Mouse (Mus musculus) midbrain, embryonic 16.5 days (tissue): ENCODE measurements around the gene Spen. TPM values are rescaled to one million over a fixed set of nuclear protein-coding genes. Genes with fewer than 3 reads are reported as not detected.

Experiments
- ATAC-seq: fragments of 200-750 bp; cut with Nextera tagmentation; 2 replicates; pipeline ENCODE4 v1.8.0; 2017; ENCODE audit warnings: moderate TSS enrichment
- H3K27ac ChIP-seq: fragments of 300-500 bp; sonication (generic); 2 replicates; pipeline ENCODE4 v1.5.1; 2014; ENCODE audit warnings: mild to moderate bottlenecking, low read length, mixed read lengths
- H3K27me3 ChIP-seq: fragments of 300-500 bp; sonication (generic); 2 replicates; pipeline ENCODE4 v1.6.1; 2014; ENCODE audit warnings: low read depth, low read length, mixed read lengths; ENCODE audit not compliant: control insufficient read depth, insufficient read depth
- H3K36me3 ChIP-seq: fragments of 300-500 bp; sonication (generic); 2 replicates; pipeline ENCODE4 v1.6.1; 2014; ENCODE audit warnings: mild to moderate bottlenecking, low read length, moderate library complexity, mixed read lengths; ENCODE audit not compliant: control insufficient read depth, insufficient read depth
- H3K4me1 ChIP-seq: fragments of 300-500 bp; sonication (generic); 2 replicates; pipeline ENCODE4 v1.6.1; 2014; ENCODE audit warnings: mild to moderate bottlenecking, low read length, mixed read lengths; ENCODE audit not compliant: control insufficient read depth, insufficient read depth
- H3K4me2 ChIP-seq: fragments of 300-500 bp; sonication (generic); 2 replicates; pipeline ENCODE4 v1.6.1; 2014; ENCODE audit warnings: mild to moderate bottlenecking, low read length, mixed read lengths
- H3K4me3 ChIP-seq: fragments of 300-500 bp; sonication (generic); 2 replicates; pipeline ENCODE4 v1.5.1; 2014; ENCODE audit warnings: low read depth, mild to moderate bottlenecking, low read length, moderate library complexity, mixed read lengths
- H3K9ac ChIP-seq: fragments of 300-500 bp; sonication (generic); 2 replicates; pipeline ENCODE4 v1.6.1; 2014; ENCODE audit warnings: low read depth, low read length, mixed read lengths
- H3K9me3 ChIP-seq: fragments of 300-500 bp; sonication (generic); replicated peaks from 2 replicates; pipeline ENCODE4 v1.6.1; 2014; ENCODE audit warnings: mild to moderate bottlenecking, low read length, mixed read lengths; ENCODE audit not compliant: control insufficient read depth, poor library complexity, severe bottlenecking
- WGBS: fragments of 180-500 bp; shearing (Covaris S2); extraction: QIAGEN DNeasy Blood & Tissue Kit; methylation state at CpG from one replicate; pipeline ENCODE4 v1.1.7; 2014; 5-methylcytosine and 5-hydroxymethylcytosine counted together
- polyA plus RNA-seq: library from polyadenylated mRNA; unstranded; fragments of >200 nt; fragmentation: Nextera tagmentation; extraction: Ambion mirVana; gene quantifications from 2 replicates; pipeline ENCODE4 v1.2.1, GENCODE M21; 2015

Spen gene
- polyA plus RNA-seq, 1 experiment from 2014 or later: 13.6 TPM

- 48% methylated on average over 9 of the region's 9 CpGs for WGBS
- H3K27me3 ChIP-seq: peaks cover 2% of the 10 kb centered on the region; the same call in 1 of the 2 replicates
- H3K9ac ChIP-seq: no peak overlapping the region
- no peaks in the 10 kb centered on the region for H3K9me3 ChIP-seq
- H3K36me3 ChIP-seq: no peaks in the 10 kb centered on the region
- no peak overlapping the region for H3K27ac ChIP-seq
- no peak overlapping the region for H3K4me2 ChIP-seq
- peaks cover 11% of the 10 kb centered on the region for H3K4me1 ChIP-seq
- ATAC-seq: no peak
- H3K4me3 ChIP-seq: no peak overlapping the region
These were observed 108.5 kb downstream of the Spen start for GRCm38 (mm10) chr4:141429847-141430246.

- Histone ChIP-seq H3K27me3 (peaks cover 3% of the 10 kb centered on the region; the same call in 1 of the 2 replicates), H3K4me3 (no peak overlapping the region), H3K27ac (no peak overlapping the region), H3K9ac (no peak overlapping the region), H3K4me2 (no peak overlapping the region), H3K9me3 (no peaks in the 10 kb centered on the region), H3K4me1 (peaks cover 11% of the 10 kb centered on the region), H3K36me3 (no peaks in the 10 kb centered on the region)
- no peak for ATAC-seq
- 90% methylated on average over 6 of the region's 6 CpGs for WGBS
These were observed 109.0 kb downstream of the Spen start for GRCm38 (mm10) chr4:141429381-141429780.

- no peak overlapping the region for H3K9ac ChIP-seq
- peaks cover 3% of the 10 kb centered on the region; the same call in 1 of the 2 replicates for H3K27me3 ChIP-seq
These were observed 110.5 kb downstream of the Spen start for GRCm38 (mm10) chr4:141427921-141428320.

GRCm38 (mm10) chr4:141426796-141427745, 111.3 kb downstream of the Spen start:
- WGBS: 87% methylated on average over 10 of the region's 10 CpGs
- Histone ChIP-seq H3K27me3 (peaks cover 3% of the 10 kb centered on the region; the same call in 1 of the 2 replicates), H3K27ac (no peak overlapping the region), H3K9ac (no peak overlapping the region), H3K4me2 (peak overlapping the region; percentile 81; the same call in 1 of the 2 replicates), H3K4me1 (peaks cover 11% of the 10 kb centered on the region), H3K36me3 (no peaks in the 10 kb centered on the region), H3K4me3 (no peak overlapping the region), H3K9me3 (no peaks in the 10 kb centered on the region)
- no peak for ATAC-seq

More at GRCm38 (mm10) chr4:141427921-141428320, 110.5 kb downstream of the Spen start:
- peaks cover 11% of the 10 kb centered on the region for H3K4me1 ChIP-seq
- no peaks in the 10 kb centered on the region for H3K9me3 ChIP-seq
- H3K4me2 ChIP-seq: no peak overlapping the region
- no peak overlapping the region for H3K27ac ChIP-seq
- H3K4me3 ChIP-seq: no peak overlapping the region
- ATAC-seq: no peak
- WGBS: 86% methylated on average over 13 of the region's 13 CpGs
- no peaks in the 10 kb centered on the region for H3K36me3 ChIP-seq

- ATAC-seq: peak; percentile 95
- peaks cover 3% of the 10 kb centered on the region; the same call in 1 of the 2 replicates for H3K27me3 ChIP-seq
- peak overlapping the region; percentile 52 for H3K4me3 ChIP-seq
- H3K4me1 ChIP-seq: peaks cover 11% of the 10 kb centered on the region
- WGBS: 3% methylated on average over 36 of the region's 36 CpGs
- H3K27ac ChIP-seq: peak overlapping the region; percentile 4
- peak overlapping the region; percentile 81 for H3K4me2 ChIP-seq
- H3K9me3 ChIP-seq: no peaks in the 10 kb centered on the region
- peak overlapping the region; percentile 72 for H3K9ac ChIP-seq
- no peaks in the 10 kb centered on the region for H3K36me3 ChIP-seq
These were observed 112.6 kb downstream of the Spen start for GRCm38 (mm10) chr4:141425484-141426479.

GRCm38 (mm10) chr4:141423691-141424431, 114.5 kb downstream of the Spen start:
- H3K27ac ChIP-seq: no peak overlapping the region
- no peaks in the 10 kb centered on the region for H3K9me3 ChIP-seq
- no peaks in the 10 kb centered on the region for H3K36me3 ChIP-seq
- H3K4me2 ChIP-seq: no peak overlapping the region
- no peak for ATAC-seq
- peaks cover 11% of the 10 kb centered on the region for H3K4me1 ChIP-seq
- WGBS: 88% methylated on average over 13 of the region's 13 CpGs
- peaks cover 3% of the 10 kb centered on the region; the same call in 1 of the 2 replicates for H3K27me3 ChIP-seq
- H3K9ac ChIP-seq: no peak overlapping the region
- H3K4me3 ChIP-seq: no peak overlapping the region

- Histone ChIP-seq H3K4me3 (no peak overlapping the region), H3K4me2 (no peak overlapping the region), H3K9me3 (no peaks in the 10 kb centered on the region), H3K4me1 (peaks cover 11% of the 10 kb centered on the region), H3K27ac (no peak overlapping the region), H3K9ac (no peak overlapping the region), H3K36me3 (no peaks in the 10 kb centered on the region), H3K27me3 (peaks cover 3% of the 10 kb centered on the region; the same call in 1 of the 2 replicates)
- 84% methylated on average over 5 of the region's 5 CpGs for WGBS
- no peak for ATAC-seq
These were observed 115.1 kb downstream of the Spen start for GRCm38 (mm10) chr4:141423288-141423687.

- ATAC-seq: no peak
- Histone ChIP-seq H3K4me2 (no peak overlapping the region), H3K9me3 (no peaks in the 10 kb centered on the region), H3K27me3 (0 out of 2 replicates have a peak, but pooled peaks cover 3% of the 10 kb centered on the region), H3K36me3 (no peaks in the 10 kb centered on the region), H3K9ac (no peak overlapping the region), H3K4me1 (peaks cover 11% of the 10 kb centered on the region), H3K27ac (no peak overlapping the region), H3K4me3 (no peak overlapping the region)
- 75% methylated on average over 5 of the region's 5 CpGs for WGBS
These were observed 115.6 kb downstream of the Spen start for GRCm38 (mm10) chr4:141422841-141423240.
